Mouse (Mus musculus) CH12.LX (cell line): ENCODE measurements at regions not wholly inside any gene's neighbourhood (a gene's known extent, or its start where the extent isn't known, plus 50 kb on each side); places are given as distances from the start of the nearest gene placed in this dataset.
A peak's percentile ranks its signal among the peaks of the same experiment; 100 is the strongest.

Experiments used
- DNase-seq: peaks from one replicate; pipeline ENCODE4 v3.0.0-alpha.2; 2013; ENCODE audit errors: extremely low read depth
- H3K27ac ChIP-seq: 2 replicates; pipeline ENCODE4 v1.5.1; 2012; ENCODE audit warnings: low read depth, mild to moderate bottlenecking, control low read depth, moderate library complexity; ENCODE audit not compliant: insufficient read depth
- H3K27me3 ChIP-seq: replicated peaks from 2 replicates; pipeline ENCODE3; 2012; ENCODE audit warnings: inconsistent platforms
- H3K36me3 ChIP-seq, 2 experiments: replicated peaks in 1 of 2; 2 replicates each; pipeline versions ENCODE3 to v1.6.1; 2012; ENCODE audit warnings: inconsistent platforms in 1 of 2, low read length in 1 of 2, mild to moderate bottlenecking in 1 of 2, mixed read lengths in 1 of 2, moderate library complexity in 1 of 2; ENCODE audit not compliant: control insufficient read depth in 1 of 2, insufficient read depth in 1 of 2
- H3K4me1 ChIP-seq, 2 experiments: 2 replicates each; pipeline ENCODE4 v1.6.1; 2012; ENCODE audit warnings: inconsistent platforms in 1 of 2, moderate library complexity in 1 of 2; ENCODE audit not compliant: insufficient read depth in 2 of 2, control insufficient read depth in 1 of 2
- H3K4me2 ChIP-seq: 2 replicates; pipeline ENCODE4 v1.6.1; 2012; ENCODE audit warnings: low read depth, mild to moderate bottlenecking, control low read depth; ENCODE audit not compliant: poor library complexity, insufficient read depth, severe bottlenecking
- H3K4me3 ChIP-seq, 3 experiments: fragments of 150-350 bp in 1 of 3; sonication (generic) in 1 of 3; replicated peaks in 1 of 3; 2 replicates each; pipeline versions ENCODE3 to v1.5.1; 2011 to 2012; ENCODE audit warnings: low read depth in 2 of 3, low read length in 2 of 3, mild to moderate bottlenecking in 2 of 3, moderate library complexity in 2 of 3, control low read depth in 1 of 3, improper control_type of control experiment in 1 of 3, inconsistent platforms in 1 of 3, mixed read lengths in 1 of 3; ENCODE audit not compliant: poor library complexity in 1 of 3
- H3K79me2 ChIP-seq: replicated peaks from 2 replicates; pipeline ENCODE4 v1.6.1; 2012; ENCODE audit warnings: mild to moderate bottlenecking, moderate library complexity; ENCODE audit not compliant: control insufficient read depth, poor library complexity, insufficient read depth, severe bottlenecking; ENCODE audit errors: extremely low read depth
- H3K9ac ChIP-seq: 2 replicates; pipeline ENCODE4 v1.6.1; 2012; ENCODE audit warnings: low read depth, mild to moderate bottlenecking, control low read depth, moderate library complexity; ENCODE audit not compliant: insufficient read depth
- H3K9me3 ChIP-seq: replicated peaks from 2 replicates; pipeline ENCODE3; 2012; ENCODE audit warnings: low read length, inconsistent platforms, mixed read lengths
- CHD1 ChIP-seq: IDR thresholded peaks from 2 replicates; pipeline ENCODE4 v1.6.1; 2012; ENCODE audit warnings: low read depth, low read length, improper control_type of control experiment, inconsistent platforms
- CTCF ChIP-seq, 2 experiments: IDR thresholded peaks in 1 of 2; conservative IDR thresholded peaks in 1 of 2; 2 replicates each; pipeline ENCODE4 v1.5.1; 2011 to 2012; ENCODE audit warnings: low read depth in 2 of 2, low read length in 2 of 2, improper control_type of control experiment in 1 of 2, inconsistent platforms in 1 of 2, mild to moderate bottlenecking in 1 of 2, moderate library complexity in 1 of 2
- ELF1 ChIP-seq: IDR thresholded peaks from 2 replicates; pipeline ENCODE4 v1.6.1; 2014; ENCODE audit warnings: low read depth, mild to moderate bottlenecking, inconsistent platforms, low read length, improper control_type of control experiment
- EP300 ChIP-seq: IDR thresholded peaks from 2 replicates; pipeline ENCODE4 v1.6.1; 2011; ENCODE audit warnings: low read length, improper control_type of control experiment
- ETS1 ChIP-seq: conservative IDR thresholded peaks from 2 replicates; pipeline ENCODE4 v1.6.1; 2012; ENCODE audit warnings: low read depth, mild to moderate bottlenecking, inconsistent platforms, low read length, improper control_type of control experiment, moderate library complexity
- JUN ChIP-seq: IDR thresholded peaks from 2 replicates; pipeline ENCODE4 v1.6.1; 2011; ENCODE audit warnings: low read depth, mild to moderate bottlenecking, low read length, improper control_type of control experiment, moderate library complexity; ENCODE audit not compliant: insufficient read depth
- KAT2A ChIP-seq: IDR thresholded peaks from 2 replicates; pipeline ENCODE4 v1.6.1; 2012; ENCODE audit warnings: low read length, improper control_type of control experiment, inconsistent platforms; ENCODE audit not compliant: insufficient replicate concordance
- MAX ChIP-seq: IDR thresholded peaks from 2 replicates; pipeline ENCODE4 v1.6.1; 2011; ENCODE audit warnings: low read length, improper control_type of control experiment
- MAZ ChIP-seq: IDR thresholded peaks from 2 replicates; pipeline ENCODE4 v1.6.1; 2012; ENCODE audit warnings: low read depth, mild to moderate bottlenecking, inconsistent platforms, low read length, improper control_type of control experiment, moderate library complexity
- MEF2A ChIP-seq: IDR thresholded peaks from 2 replicates; pipeline ENCODE4 v1.6.1; 2014; ENCODE audit warnings: low read depth, mild to moderate bottlenecking, inconsistent platforms, low read length, improper control_type of control experiment, borderline replicate concordance
- MXI1 ChIP-seq: IDR thresholded peaks from 2 replicates; pipeline ENCODE4 v1.6.1; 2011; ENCODE audit warnings: mild to moderate bottlenecking, low read depth, low read length, improper control_type of control experiment
- NRF1 ChIP-seq: IDR thresholded peaks from 2 replicates; pipeline ENCODE4 v1.6.1; 2014; ENCODE audit warnings: low read depth, mild to moderate bottlenecking, inconsistent platforms, low read length, improper control_type of control experiment, moderate library complexity
- PAX5 ChIP-seq: IDR thresholded peaks from 2 replicates; pipeline ENCODE4 v1.6.1; 2012; ENCODE audit warnings: low read length, inconsistent platforms, mixed read lengths
- POLR2A ChIP-seq: IDR thresholded peaks from 2 replicates; pipeline ENCODE4 v1.6.1; 2011; ENCODE audit warnings: low read depth, mild to moderate bottlenecking, improper control_type of control experiment, low read length
- POLR2AphosphoS2 ChIP-seq: IDR thresholded peaks from 2 replicates; pipeline ENCODE4 v1.6.1; 2011; ENCODE audit warnings: low read depth, low read length, improper control_type of control experiment
- RAD21 ChIP-seq: IDR thresholded peaks from 2 replicates; pipeline ENCODE4 v1.6.1; 2011; ENCODE audit warnings: low read depth, mild to moderate bottlenecking, low read length, improper control_type of control experiment, moderate library complexity
- SIN3A ChIP-seq: IDR thresholded peaks from 2 replicates; pipeline ENCODE4 v1.6.1; 2012; ENCODE audit warnings: low read length, improper control_type of control experiment, inconsistent platforms
- SMC3 ChIP-seq: IDR thresholded peaks from 2 replicates; pipeline ENCODE4 v1.6.1; 2011; ENCODE audit warnings: low read depth, low read length, improper control_type of control experiment
- TCF12 ChIP-seq: IDR thresholded peaks from 2 replicates; pipeline ENCODE4 v1.6.1; 2014; ENCODE audit warnings: low read depth, mild to moderate bottlenecking, inconsistent platforms, low read length, improper control_type of control experiment
- UBTF ChIP-seq: IDR thresholded peaks from 2 replicates; pipeline ENCODE4 v1.6.1; 2012; ENCODE audit warnings: low read depth, mild to moderate bottlenecking, inconsistent platforms, low read length, improper control_type of control experiment, moderate library complexity
- USF1 ChIP-seq: IDR thresholded peaks from 2 replicates; pipeline ENCODE4 v1.6.1; 2014; ENCODE audit warnings: low read depth, mild to moderate bottlenecking, inconsistent platforms, low read length, improper control_type of control experiment
- ZKSCAN1 ChIP-seq: IDR thresholded peaks from 2 replicates; pipeline ENCODE4 v1.6.1; 2012; ENCODE audit warnings: low read depth, inconsistent platforms, low read length, improper control_type of control experiment, borderline replicate concordance
- ZNF384 ChIP-seq: IDR thresholded peaks from 2 replicates; pipeline ENCODE4 v1.6.1; 2012; ENCODE audit warnings: low read depth, low read length, improper control_type of control experiment, inconsistent platforms
- dilution Hi-C: fragments of 300-500 bp; cut with MboI; formaldehyde crosslinking; loops from 2 replicates; pipeline ENCODE4 v1.14.3; 2020; ENCODE audit warnings: low sequenced_read_pairs; ENCODE audit not compliant: extremely low pct_unique_long_range_greater_than_20kb, extremely low pct_ligation_motif_present
- in situ Hi-C: fragments of 300-500 bp; cut with MboI; formaldehyde crosslinking; loops from 3 replicates; pipeline ENCODE4 v1.14.3; 2019; ENCODE audit warnings: low sequenced_read_pairs, low pct_ligation_motif_present, low pct_unique_long_range_greater_than_20kb, mixed read lengths

GRCm38 (mm10) chr1:18975500-18975899 lies 127.3 kb upstream of the Tfap2d start:
- Histone ChIP-seq H3K36me3 (no peaks in the 10 kb centered on the region), H3K79me2 (no peaks in the 10 kb centered on the region), H3K4me2 (no peak overlapping the region), H3K9ac (no peak overlapping the region), H3K4me1 (no peaks in the 10 kb centered on the region), H3K9me3 (peaks cover 24% of the 10 kb centered on the region), H3K27ac (no peak overlapping the region), H3K27me3 (no peaks in the 10 kb centered on the region), H3K4me3 (no peak overlapping the region)
- in situ Hi-C loops = no loop called here
- no peak for DNase-seq
- TF ChIP-seq PAX5 (no peak), EP300 (no peak), MXI1 (no peak), ELF1 (no peak)
- dilution Hi-C loops = no loop called here

- no peak for DNase-seq
- in situ Hi-C loops (no loop called here), dilution Hi-C loops (no loop called here)
- Histone ChIP-seq H3K27me3 (no peaks in the 10 kb centered on the region), H3K4me2 (no peak overlapping the region), H3K4me3 (no peak overlapping the region), H3K9ac (no peak overlapping the region), H3K9me3 (peaks cover 30% of the 10 kb centered on the region), H3K79me2 (no peaks in the 10 kb centered on the region), H3K27ac (no peak overlapping the region), H3K36me3 (no peaks in the 10 kb centered on the region), H3K4me1 (no peaks in the 10 kb centered on the region)
- TF ChIP-seq MAX = no peak
- no peak for TF ChIP-seq POLR2A
- peak; percentile 3 for TF ChIP-seq RAD21
- 0 out of 4 replicates have a peak, but pooled peaks of 1 of the 2 experiments have one; percentile 11 for TF ChIP-seq CTCF (conservative IDR thresholded peaks at IDR 0.05 in 1 of 2, IDR thresholded peaks at IDR 0.05 in 1 of 2; ENCODE audit: low read depth in 2 of 2, low read length in 2 of 2)
Measured at GRCm38 (mm10) chr1:18976705-18977309, 126.0 kb upstream of the Tfap2d start.

- H3K9ac ChIP-seq = no peak overlapping the region
- H3K36me3 ChIP-seq = no peaks in the 10 kb centered on the region
- H3K4me2 ChIP-seq = no peak overlapping the region
- H3K27me3 ChIP-seq = no peaks in the 10 kb centered on the region
- H3K4me1 ChIP-seq = no peaks in the 10 kb centered on the region
- TF ChIP-seq RAD21 (no peak), USF1 (no peak), ZNF384 (no peak), KAT2A (no peak), NRF1 (no peak), PAX5 (no peak), MEF2A (no peak), SMC3 (no peak), ZKSCAN1 (no peak), TCF12 (no peak), CHD1 (no peak), JUN (no peak), ETS1 (no peak), MAX (no peak), MAZ (no peak), SIN3A (no peak), UBTF (no peak), POLR2AphosphoS2 (no peak)
- TF ChIP-seq, all 38 proteins: peak for 0
- H3K27ac ChIP-seq = no peak overlapping the region
- in situ Hi-C loops (no loop called here), dilution Hi-C loops (no loop called here)
- no peak overlapping the region for H3K4me3 ChIP-seq
- DNase-seq = no peak
- no peaks in the 10 kb centered on the region for H3K79me2 ChIP-seq
- H3K9me3 ChIP-seq = peaks cover 24% of the 10 kb centered on the region
Measured at GRCm38 (mm10) chr1:18979141-18979540, 123.7 kb upstream of the Tfap2d start.
